Mouse (Mus musculus) heart, adult 2 months (tissue): Measurements from ENCODE around the gene Gpr155. TPM values are rescaled to one million over a fixed set of nuclear protein-coding genes. Genes with fewer than 3 reads are reported as not detected.

ENCODE experiments used
- DNase-seq, 2 experiments: peaks; one replicate each; pipeline ENCODE4 v3.0.0; 2021
- H3K27ac ChIP-seq: fragments of 200-600 bp; 2 replicates; pipeline ENCODE4 v1.8.1; 2022
- H3K27me3 ChIP-seq: fragments of 200-500 bp; 2 replicates; pipeline ENCODE4 v1.6.1; 2012; ENCODE audit warnings: mild to moderate bottlenecking, low read length, inconsistent platforms, mixed read lengths; ENCODE audit not compliant: control insufficient read depth, insufficient read depth
- H3K36me3 ChIP-seq: fragments of 200-500 bp; 2 replicates; pipeline ENCODE4 v1.6.1; 2012; ENCODE audit warnings: low read length, inconsistent platforms; ENCODE audit not compliant: control insufficient read depth, insufficient read depth
- H3K4me1 ChIP-seq: fragments of 200-500 bp; 2 replicates; pipeline ENCODE4 v1.6.1; 2011; ENCODE audit warnings: low read length; ENCODE audit not compliant: control insufficient read depth, insufficient read depth
- H3K4me3 ChIP-seq: fragments of 200-600 bp; 2 replicates; pipeline ENCODE4 v1.8.1; 2022
- H3K79me2 ChIP-seq: fragments of 200-500 bp; replicated peaks from 2 replicates; pipeline ENCODE4 v1.6.1; 2012; ENCODE audit warnings: mild to moderate bottlenecking, inconsistent platforms, low read length, moderate library complexity, mixed read lengths; ENCODE audit not compliant: control insufficient read depth, insufficient read depth
- H3K9ac ChIP-seq: fragments of 200-500 bp; 2 replicates; pipeline ENCODE4 v1.6.1; 2012; ENCODE audit warnings: low read depth, mild to moderate bottlenecking, control low read depth, inconsistent platforms, low read length, mixed read lengths
- CTCF ChIP-seq: fragments of 200-600 bp; IDR thresholded peaks from 2 replicates; pipeline ENCODE4 v1.8.1; 2022; ENCODE audit warnings: antibody characterized with exemption, mild to moderate bottlenecking, moderate library complexity
- EP300 ChIP-seq: fragments of 200-500 bp; IDR thresholded peaks from 2 replicates; pipeline ENCODE4 v1.6.1; 2011; ENCODE audit warnings: low read depth, low read length, control low read depth; ENCODE audit not compliant: insufficient read depth
- POLR2A ChIP-seq: fragments of 200-500 bp; IDR thresholded peaks from 2 replicates; pipeline ENCODE4 v1.6.1; 2011; ENCODE audit warnings: mild to moderate bottlenecking, low read depth, low read length, control low read depth; ENCODE audit not compliant: insufficient read depth
- WGBS: fragments of 180-500 bp; shearing (Covaris S2); methylation state at CpG from one replicate; pipeline ENCODE4 v1.1.7; 2018; 5-methylcytosine and 5-hydroxymethylcytosine counted together
- intact Hi-C: fragments of 180-260 bp; cut with DNase I; formaldehyde crosslinking; loops from one replicate; pipeline ENCODE4 v1.15.1; 2025
- polyA plus RNA-seq: library from polyadenylated mRNA; depleted of rRNA; stranded (reverse); fragments of >200 nt; gene quantifications from 2 replicates; pipeline ENCODE4 v1.2.3, GENCODE M21; 2012
- total RNA-seq, 2 experiments: library from RNA; stranded (reverse); gene quantifications; 2 replicates each; pipeline ENCODE4 v1.2.3; 2021

Gpr155 gene
- total and polyA plus RNA-seq, 3 experiments, result 11.3 to 15.2 (median 11.7) TPM

DNA sequence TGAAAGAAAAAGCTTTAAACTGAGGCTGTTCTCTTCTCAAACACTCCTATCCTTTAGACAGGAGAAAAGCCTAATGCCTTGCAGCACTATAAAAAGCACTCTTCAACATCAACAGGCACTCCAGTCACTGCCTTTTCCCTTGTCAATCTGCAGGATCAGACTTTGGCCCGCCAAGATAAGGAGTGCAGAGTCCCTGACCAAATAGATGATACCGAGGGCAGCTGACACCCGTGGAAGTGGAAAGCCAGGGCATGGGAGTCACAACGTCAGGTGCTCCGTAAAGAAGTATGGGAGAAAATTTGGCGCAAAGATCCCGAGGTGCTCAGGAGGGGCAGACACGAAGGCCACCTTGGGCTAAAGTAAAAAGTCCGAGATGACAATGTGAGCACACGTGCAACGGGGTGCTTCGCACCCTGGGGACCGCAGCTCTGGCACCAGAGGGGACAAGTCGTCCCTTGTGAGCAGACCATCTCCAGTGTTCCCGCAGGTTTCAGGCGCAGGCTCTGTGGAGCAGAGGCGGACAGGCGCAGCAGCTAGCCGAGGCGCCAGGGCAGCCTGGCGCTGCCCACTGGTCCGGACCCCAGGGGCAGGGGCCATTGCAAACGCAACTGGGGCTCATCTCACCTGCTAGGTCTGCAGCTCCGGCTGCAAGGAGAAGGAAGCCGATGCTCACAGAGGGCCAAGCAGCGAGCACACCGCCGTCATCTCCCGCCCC, 574 bp downstream of the Gpr155 start:
- peak overlapping the region; percentile 74 for H3K9ac ChIP-seq
- H3K36me3 ChIP-seq, result no peaks in the 10 kb centered on the region
- peak overlapping the region; percentile 71 for H3K27ac ChIP-seq
- peaks cover 2% of the 10 kb centered on the region; the same call in 1 of the 2 replicates for H3K4me1 ChIP-seq
- no peaks in the 10 kb centered on the region for H3K27me3 ChIP-seq
- H3K79me2 ChIP-seq, result no peaks in the 10 kb centered on the region
- WGBS, result 2% methylated on average over 29 of the region's 29 CpGs
- H3K4me3 ChIP-seq, result peak overlapping the region; percentile 71
- intact Hi-C loops, result loop anchor here (1.0 to 5.0 kb wide), 3 partner anchors 72 to 173 kb away; no protein-coding TSS in a partner anchor
- no peak for DNase-seq
- TF ChIP-seq POLR2A, result no peak
- TF ChIP-seq CTCF, result no peak
- no peak for TF ChIP-seq EP300

DNA sequence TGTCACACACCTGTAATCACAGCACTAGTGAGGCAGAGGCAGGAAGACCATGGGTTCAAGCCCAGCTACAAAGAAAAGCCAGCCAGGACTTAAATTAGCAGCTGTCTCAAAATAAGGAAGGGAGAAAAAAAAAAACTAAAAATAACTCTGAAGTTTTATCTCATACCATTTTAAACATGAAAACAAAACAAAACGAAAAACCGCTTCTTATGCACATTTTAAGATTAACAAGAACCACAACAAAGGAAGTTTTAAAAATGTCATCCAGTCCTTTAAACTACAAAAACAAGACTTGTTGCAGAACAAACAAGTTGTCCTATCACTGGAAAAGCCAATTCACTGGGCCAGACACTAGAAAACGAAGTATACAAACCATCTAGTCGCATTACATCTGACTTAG, 1.2 kb downstream of the Gpr155 start:
- TF ChIP-seq POLR2A (no peak), EP300 (no peak), CTCF (no peak)
- H3K4me3 ChIP-seq, result peak overlapping the region; percentile 71; the same call in 1 of the 2 replicates
- H3K36me3 ChIP-seq, result no peaks in the 10 kb centered on the region
- H3K27me3 ChIP-seq, result no peaks in the 10 kb centered on the region
- no peak overlapping the region for H3K9ac ChIP-seq
- WGBS, result 56% methylated on average over 4 of the region's 4 CpGs
- peak overlapping the region; percentile 71; the same call in 1 of the 2 replicates for H3K27ac ChIP-seq
- H3K4me1 ChIP-seq, result peaks cover 2% of the 10 kb centered on the region; the same call in 1 of the 2 replicates
- no peak for DNase-seq
- intact Hi-C loops, result loop anchor here (5.0 kb wide), 2 partner anchors 108 to 173 kb away; no protein-coding TSS in a partner anchor
- H3K79me2 ChIP-seq, result no peaks in the 10 kb centered on the region

DNA sequence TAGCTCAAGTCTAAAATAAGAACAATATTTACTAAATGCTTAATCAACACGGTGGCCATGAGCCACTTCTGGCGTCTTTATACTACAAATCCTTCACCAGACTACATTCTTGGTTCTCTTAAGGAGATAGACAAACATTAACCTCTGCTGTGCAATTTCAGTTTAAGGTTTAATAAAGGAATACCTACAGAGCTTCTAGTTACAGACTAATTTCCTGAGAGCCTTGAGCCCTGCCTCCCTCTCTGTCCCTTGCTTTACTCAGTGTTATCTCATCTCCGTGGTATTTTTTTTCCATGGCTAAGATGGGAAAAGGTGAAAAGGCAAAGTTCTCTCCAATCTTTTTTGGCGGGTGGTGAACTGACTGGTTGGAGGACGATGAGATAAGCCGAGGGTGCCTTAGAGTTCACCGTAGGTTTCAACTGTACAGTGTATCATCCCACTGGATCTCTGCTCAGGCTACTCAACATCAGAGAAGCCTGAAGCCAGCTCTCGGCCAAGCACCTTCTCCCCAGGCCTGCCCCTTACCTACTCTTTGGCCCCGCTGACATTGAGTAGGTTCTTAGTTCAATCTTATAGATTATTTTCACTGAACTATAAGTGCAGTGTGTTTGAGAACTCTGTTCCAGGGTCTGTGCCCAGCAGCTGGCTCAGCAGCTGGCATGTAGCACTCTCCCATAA, 5.9 kb downstream of the Gpr155 start:
- Histone ChIP-seq H3K36me3 (no peaks in the 10 kb centered on the region), H3K4me1 (no peaks in the 10 kb centered on the region), H3K27ac (no peak overlapping the region), H3K27me3 (no peaks in the 10 kb centered on the region), H3K9ac (no peak overlapping the region), H3K79me2 (no peaks in the 10 kb centered on the region), H3K4me3 (no peak overlapping the region)
- TF ChIP-seq EP300 (no peak), CTCF (no peak), POLR2A (no peak)
- intact Hi-C loops, result no loop called here
- 62% methylated on average over 9 of the region's 9 CpGs for WGBS
- DNase-seq, result no peak

DNA sequence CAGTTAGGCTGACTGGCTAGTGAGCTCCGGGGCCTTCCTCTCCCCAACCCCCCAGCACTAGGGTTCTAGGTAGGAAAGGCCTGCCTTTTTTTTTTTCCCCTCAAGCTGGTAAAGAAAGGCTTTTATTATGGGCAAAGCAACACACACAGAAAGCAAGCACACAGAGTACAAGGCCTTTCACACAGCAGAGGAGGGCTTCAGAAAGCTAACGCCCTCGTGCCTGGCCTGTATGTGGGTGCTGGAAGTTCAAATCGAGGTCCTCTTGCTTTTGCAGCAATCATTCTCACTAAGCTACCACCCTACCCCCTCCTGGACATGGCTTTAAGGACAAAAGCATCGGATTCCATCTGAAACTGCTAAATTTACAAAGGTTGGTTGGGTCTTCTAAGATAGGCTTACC, 6.7 kb downstream of the Gpr155 start:
- 75% methylated on average over 5 of the region's 5 CpGs for WGBS
- Histone ChIP-seq H3K27me3 (no peaks in the 10 kb centered on the region), H3K4me1 (no peaks in the 10 kb centered on the region), H3K27ac (no peak overlapping the region), H3K79me2 (no peaks in the 10 kb centered on the region), H3K9ac (no peak overlapping the region), H3K36me3 (no peaks in the 10 kb centered on the region), H3K4me3 (no peak overlapping the region)
- DNase-seq, result no peak
- intact Hi-C loops, result no loop called here
- no peak for TF ChIP-seq CTCF
- no peak for TF ChIP-seq POLR2A
- TF ChIP-seq EP300, result no peak

DNA sequence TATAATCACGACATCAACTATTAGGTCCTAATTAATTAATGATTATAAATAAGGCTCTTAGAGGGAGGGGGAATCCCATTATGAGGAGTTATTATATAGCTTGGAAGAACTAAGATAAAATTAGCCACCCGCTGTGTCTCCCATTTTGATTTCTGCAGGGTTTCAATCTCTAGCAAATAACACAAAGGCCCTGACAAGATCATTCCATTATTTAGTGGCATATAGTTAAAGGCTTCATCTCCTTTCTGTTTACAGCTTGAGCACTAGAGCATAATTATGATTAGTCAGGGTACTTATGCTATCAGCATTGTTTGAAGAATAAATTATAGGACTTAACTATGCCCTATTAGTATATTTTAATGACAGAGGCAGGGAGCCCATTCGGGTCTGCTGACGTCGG, 8.0 kb downstream of the Gpr155 start:
- Histone ChIP-seq H3K4me1 (no peaks in the 10 kb centered on the region), H3K27me3 (no peaks in the 10 kb centered on the region), H3K4me3 (no peak overlapping the region), H3K36me3 (no peaks in the 10 kb centered on the region), H3K79me2 (no peaks in the 10 kb centered on the region), H3K27ac (no peak overlapping the region), H3K9ac (no peak overlapping the region)
- intact Hi-C loops, result no loop called here
- TF ChIP-seq EP300 (no peak), POLR2A (no peak), CTCF (no peak)
- 91% methylated on average over 5 of the region's 5 CpGs for WGBS
- DNase-seq, result no peak
